Mouse (Mus musculus) megakaryocyte, embryonic 14.5 days (primary cell): ENCODE results near the gene Dock9.

ENCODE experiments used
- FLI1 ChIP-seq: IDR thresholded peaks from 2 replicates; pipeline ENCODE4 v1.6.1; 2012; ENCODE audit warnings: low read length, inconsistent platforms, mixed read lengths
- GATA1 ChIP-seq: IDR thresholded peaks from 3 replicates; pipeline ENCODE4 v1.6.1; 2012; ENCODE audit warnings: mixed read lengths, low read length, inconsistent platforms, borderline replicate concordance

- TF ChIP-seq GATA1: no peak
- TF ChIP-seq FLI1: no peak
These were observed 16.6 kb downstream of the Dock9 start for GRCm38 (mm10) chr14:121780942-121781531.
